Mouse (Mus musculus): ENCODE measurements around the gene Sgo1. TPM values are rescaled to one million over a fixed set of nuclear protein-coding genes. Genes with fewer than 3 reads are reported as not detected.
A peak's percentile ranks its signal among the peaks of the same experiment; 100 is the strongest.
"Not testable (repeated sequence)": the region's sequence is repeated elsewhere in the genome, so short reads cannot be mapped to it uniquely, and the experiment has no call there.

Sgo1 gene
- polyA plus RNA-seq (2016; fragmentation: Nextera tagmentation; extraction: Ambion mirVana), result 33.3 and 39.2 TPM in 2 replicates

GRCm38 (mm10) chr17:53688877-53689802 lies at the start of gene Sgo1:
Gene Sgo1 (minus strand): TSS chr17:53689333.
- Histone ChIP-seq H3K9me3 (no peaks in the 10 kb centered on the region), H3K4me2 (replicated peaks) (peak within 1 kb of the TSS; percentile 54), H3K36me3 (peaks cover 10% of the 10 kb centered on the region; the same call in 1 of the 2 replicates), H3K4me3 (peak within 1 kb of the TSS; percentile 55), H3K4me1 (no peaks in the 10 kb centered on the region), H3K27me3 (no peaks in the 10 kb centered on the region), H3K27ac (peak within 1 kb of the TSS; percentile 97), H3K9ac (peak within 1 kb of the TSS; percentile 64)
- under 1% methylated on average over 78 of the region's 78 CpGs for WGBS
- ATAC-seq (ENCODE audit: insufficient number of reproducible peaks, insufficient read depth, low FRiP score, low TSS enrichment), result peak; percentile 99

- H3K4me2 ChIP-seq (replicated peaks); H3K9me3 ChIP-seq; H3K27ac ChIP-seq; H3K4me1 ChIP-seq; ATAC-seq (ENCODE audit: insufficient number of reproducible peaks, insufficient read depth, low FRiP score, low TSS enrichment); H3K36me3 ChIP-seq; H3K9ac ChIP-seq; H3K27me3 ChIP-seq; H3K4me3 ChIP-seq: not testable (repeated sequence)
- WGBS, result 84% methylated on average over 3 of the region's 3 CpGs
These were observed 29.8 kb upstream of the Sgo1 start for GRCm38 (mm10) chr17:53718916-53719315.

- H3K27ac ChIP-seq, result no peak overlapping the region
- 62% methylated on average over 1 of the region's 1 CpGs for WGBS
- H3K4me2 ChIP-seq (replicated peaks), result no peak overlapping the region
- no peaks in the 10 kb centered on the region for H3K9me3 ChIP-seq
- H3K4me1 ChIP-seq, result no peaks in the 10 kb centered on the region
- H3K9ac ChIP-seq, result no peak overlapping the region
- no peaks in the 10 kb centered on the region for H3K36me3 ChIP-seq
- ATAC-seq (ENCODE audit: insufficient number of reproducible peaks, insufficient read depth, low FRiP score, low TSS enrichment), result no peak
- no peaks in the 10 kb centered on the region for H3K27me3 ChIP-seq
- no peak overlapping the region for H3K4me3 ChIP-seq
These were observed 29.3 kb upstream of the Sgo1 start for GRCm38 (mm10) chr17:53718474-53718873.

- H3K27ac ChIP-seq; ATAC-seq (ENCODE audit: insufficient number of reproducible peaks, insufficient read depth, low FRiP score, low TSS enrichment); H3K4me3 ChIP-seq; H3K9me3 ChIP-seq; H3K36me3 ChIP-seq; H3K9ac ChIP-seq; H3K27me3 ChIP-seq; H3K4me1 ChIP-seq; H3K4me2 ChIP-seq (replicated peaks): not testable (repeated sequence)
- 68% methylated on average over 1 of the region's 1 CpGs for WGBS
These were observed 26.0 kb upstream of the Sgo1 start for GRCm38 (mm10) chr17:53715161-53715560.

GRCm38 (mm10) chr17:53714453-53714852 lies 25.3 kb upstream of the Sgo1 start:
- Histone ChIP-seq H3K9ac (no peak overlapping the region), H3K27ac (no peak overlapping the region), H3K4me2 (replicated peaks) (no peak overlapping the region), H3K27me3 (no peaks in the 10 kb centered on the region), H3K4me1 (no peaks in the 10 kb centered on the region), H3K4me3 (no peak overlapping the region), H3K36me3 (no peaks in the 10 kb centered on the region), H3K9me3 (no peaks in the 10 kb centered on the region)
- WGBS, result 61% methylated on average over 1 of the region's 1 CpGs
- no peak for ATAC-seq (ENCODE audit: insufficient number of reproducible peaks, insufficient read depth, low FRiP score, low TSS enrichment)

GRCm38 (mm10) chr17:53697521-53697920 lies 8.4 kb upstream of the Sgo1 start:
- not testable (repeated sequence) for H3K4me3 ChIP-seq; H3K9me3 ChIP-seq; H3K27ac ChIP-seq; H3K9ac ChIP-seq; H3K4me2 ChIP-seq (replicated peaks); H3K36me3 ChIP-seq; H3K27me3 ChIP-seq; ATAC-seq (ENCODE audit: insufficient number of reproducible peaks, insufficient read depth, low FRiP score, low TSS enrichment); H3K4me1 ChIP-seq
- 90% methylated on average over 8 of the region's 8 CpGs for WGBS

DNA sequence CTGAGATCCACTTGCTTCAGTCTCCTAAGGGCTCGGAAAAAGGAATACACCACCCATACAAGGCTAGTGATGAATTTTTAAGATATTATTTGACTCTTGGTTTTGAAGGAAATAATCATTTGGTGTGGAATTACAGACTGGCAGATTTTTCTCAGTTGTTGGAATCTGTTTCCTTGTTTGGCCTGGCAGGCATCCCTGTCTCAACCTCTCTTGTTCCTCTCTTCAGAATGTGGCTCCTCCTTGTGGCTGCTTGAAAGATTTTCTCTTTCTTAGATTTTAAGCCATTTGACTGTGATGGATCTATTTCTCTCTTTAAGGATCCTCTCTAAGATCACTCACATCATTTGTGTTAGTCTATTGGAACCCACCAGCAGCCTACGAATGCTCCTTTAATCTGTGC lies 4.9 kb upstream of the Sgo1 start:
- Histone ChIP-seq H3K36me3 (no peaks in the 10 kb centered on the region), H3K4me1 (no peaks in the 10 kb centered on the region), H3K9me3 (no peaks in the 10 kb centered on the region), H3K9ac (no peak overlapping the region), H3K4me2 (replicated peaks) (no peak overlapping the region), H3K27me3 (no peaks in the 10 kb centered on the region), H3K27ac (no peak overlapping the region), H3K4me3 (no peak overlapping the region)
- WGBS, result 80% methylated on average over 2 of the region's 2 CpGs
- ATAC-seq (ENCODE audit: insufficient number of reproducible peaks, insufficient read depth, low FRiP score, low TSS enrichment), result no peak

GRCm38 (mm10) chr17:53689946-53690345 lies 813 bp upstream of the Sgo1 start:
- Histone ChIP-seq H3K4me3 (peak overlapping the region; percentile 55), H3K4me2 (replicated peaks) (peak overlapping the region; percentile 54), H3K27me3 (no peaks in the 10 kb centered on the region), H3K36me3 (peaks cover 10% of the 10 kb centered on the region; the same call in 1 of the 2 replicates), H3K27ac (peak overlapping the region; percentile 97), H3K9ac (peak overlapping the region; percentile 64), H3K9me3 (no peaks in the 10 kb centered on the region), H3K4me1 (no peaks in the 10 kb centered on the region)
- WGBS, result 30% methylated on average over 7 of the region's 7 CpGs
- ATAC-seq (ENCODE audit: insufficient number of reproducible peaks, insufficient read depth, low FRiP score, low TSS enrichment), result no peak

DNA sequence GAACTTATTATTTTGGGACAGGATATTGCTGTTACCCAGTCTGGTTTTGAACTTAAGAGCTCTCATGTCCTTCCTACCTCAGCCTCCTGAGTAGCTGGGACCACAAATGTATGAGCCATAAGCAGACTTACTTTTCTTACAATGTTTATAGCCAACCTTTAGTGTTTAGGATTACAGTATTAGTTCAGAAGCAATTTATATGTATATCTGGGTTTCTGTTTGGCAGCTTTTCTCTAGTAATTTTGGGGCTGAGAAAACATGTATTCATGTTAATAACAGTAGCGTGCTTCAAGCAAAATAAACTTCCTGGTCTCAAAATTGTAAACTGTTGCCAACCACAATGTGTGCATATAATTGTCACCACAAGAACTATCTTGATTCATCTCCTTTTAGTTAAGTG lies 812 bp downstream of the Sgo1 start:
- Histone ChIP-seq H3K36me3 (peaks cover 10% of the 10 kb centered on the region; the same call in 1 of the 2 replicates), H3K9ac (peak overlapping the region; percentile 64), H3K4me3 (peak overlapping the region; percentile 55), H3K4me2 (replicated peaks) (peak overlapping the region; percentile 54), H3K27me3 (no peaks in the 10 kb centered on the region), H3K9me3 (no peaks in the 10 kb centered on the region), H3K27ac (no peak overlapping the region), H3K4me1 (no peaks in the 10 kb centered on the region)
- ATAC-seq (ENCODE audit: insufficient number of reproducible peaks, insufficient read depth, low FRiP score, low TSS enrichment), result no peak
- WGBS, result 9% methylated on average over 1 of the region's 1 CpGs

- Histone ChIP-seq H3K36me3 (peaks cover 50% of the 10 kb centered on the region), H3K27ac (no peak overlapping the region), H3K4me2 (replicated peaks) (no peak overlapping the region), H3K4me1 (no peaks in the 10 kb centered on the region), H3K4me3 (no peak overlapping the region), H3K9ac (no peak overlapping the region), H3K27me3 (no peaks in the 10 kb centered on the region), H3K9me3 (no peaks in the 10 kb centered on the region)
- 85% methylated on average over 8 of the region's 8 CpGs for WGBS
- no peak for ATAC-seq (ENCODE audit: insufficient number of reproducible peaks, insufficient read depth, low FRiP score, low TSS enrichment)
These were observed 10.4 kb downstream of the Sgo1 start for GRCm38 (mm10) chr17:53678716-53679115.

DNA sequence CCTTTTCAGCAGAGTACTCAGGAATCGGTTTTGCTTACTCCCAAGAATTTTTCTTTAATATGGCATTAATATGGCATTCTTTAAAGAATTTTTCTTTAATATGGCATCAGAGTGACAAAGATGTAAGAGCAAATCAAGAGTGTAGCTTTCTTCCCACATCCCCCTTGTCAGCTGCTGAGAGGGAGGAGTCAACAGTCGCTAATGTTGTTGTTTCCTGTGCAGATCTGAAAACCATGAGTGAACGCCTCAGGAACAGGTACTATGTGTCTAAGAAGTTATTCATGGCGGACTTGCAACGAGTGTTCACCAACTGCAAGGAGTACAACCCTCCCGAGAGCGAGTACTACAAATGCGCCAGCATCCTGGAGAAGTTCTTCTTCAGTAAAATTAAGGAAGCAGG lies 18.7 kb downstream of the Sgo1 start:
- Histone ChIP-seq H3K27ac (no peak overlapping the region), H3K4me2 (replicated peaks) (no peak overlapping the region), H3K9me3 (no peaks in the 10 kb centered on the region), H3K27me3 (no peaks in the 10 kb centered on the region), H3K9ac (no peak overlapping the region), H3K4me1 (no peaks in the 10 kb centered on the region), H3K4me3 (no peak overlapping the region), H3K36me3 (peaks cover 15% of the 10 kb centered on the region)
- ATAC-seq (ENCODE audit: insufficient number of reproducible peaks, insufficient read depth, low FRiP score, low TSS enrichment), result no peak
- 94% methylated on average over 8 of the region's 8 CpGs for WGBS

DNA sequence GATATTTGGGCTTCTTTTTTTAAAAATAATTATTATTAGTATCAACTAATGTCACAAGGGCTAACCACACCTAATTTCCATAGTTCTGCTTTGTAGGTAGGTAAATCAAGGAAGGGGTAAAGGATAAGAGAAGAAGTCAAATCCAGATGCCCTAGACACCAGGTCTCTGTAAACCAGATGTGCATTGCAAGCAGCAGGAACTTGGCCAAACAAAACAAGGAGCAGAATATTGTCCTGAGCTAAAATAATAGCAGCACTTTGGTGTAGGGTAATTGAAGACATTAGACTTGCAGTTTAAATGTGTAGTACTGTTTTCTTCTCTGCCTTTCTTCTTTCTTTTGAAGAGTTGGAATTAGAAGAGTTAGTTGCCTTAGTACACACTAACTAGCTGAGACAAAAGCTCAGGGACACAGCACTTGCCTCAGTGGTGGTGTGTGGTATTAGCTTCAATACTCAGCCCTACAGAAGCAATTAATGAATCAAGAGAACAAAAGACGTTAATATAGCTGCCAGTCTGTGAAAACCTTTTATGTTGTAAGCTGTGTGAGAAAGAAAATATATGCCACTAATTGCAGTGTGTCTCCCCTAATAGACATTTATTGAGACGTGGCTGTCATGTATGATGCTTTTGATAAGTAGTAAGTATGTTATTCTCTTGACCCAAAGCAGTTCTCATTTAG lies 24.3 kb downstream of the Sgo1 start:
- no peaks in the 10 kb centered on the region for H3K9me3 ChIP-seq
- H3K27me3 ChIP-seq, result no peaks in the 10 kb centered on the region
- no peaks in the 10 kb centered on the region for H3K4me1 ChIP-seq
- H3K27ac ChIP-seq, result no peak overlapping the region
- H3K4me2 ChIP-seq (replicated peaks), result no peak overlapping the region
- H3K36me3 ChIP-seq, result peaks cover 2% of the 10 kb centered on the region; the same call in 1 of the 2 replicates
- H3K9ac ChIP-seq, result no peak overlapping the region
- ATAC-seq (ENCODE audit: insufficient number of reproducible peaks, insufficient read depth, low FRiP score, low TSS enrichment), result no peak
- WGBS, result 81% methylated on average over 2 of the region's 2 CpGs
- H3K4me3 ChIP-seq, result no peak overlapping the region
